Mouse (Mus musculus) thymus, adult 18-20 months (tissue): ENCODE results near the gene Zbtb6.

Source experiments
- DNase-seq, 2 experiments: peaks; one replicate each; pipeline ENCODE4 v3.0.0; 2022; ENCODE audit warnings: mixed read lengths in 2 of 2

The Zbtb6 gene

DNA sequence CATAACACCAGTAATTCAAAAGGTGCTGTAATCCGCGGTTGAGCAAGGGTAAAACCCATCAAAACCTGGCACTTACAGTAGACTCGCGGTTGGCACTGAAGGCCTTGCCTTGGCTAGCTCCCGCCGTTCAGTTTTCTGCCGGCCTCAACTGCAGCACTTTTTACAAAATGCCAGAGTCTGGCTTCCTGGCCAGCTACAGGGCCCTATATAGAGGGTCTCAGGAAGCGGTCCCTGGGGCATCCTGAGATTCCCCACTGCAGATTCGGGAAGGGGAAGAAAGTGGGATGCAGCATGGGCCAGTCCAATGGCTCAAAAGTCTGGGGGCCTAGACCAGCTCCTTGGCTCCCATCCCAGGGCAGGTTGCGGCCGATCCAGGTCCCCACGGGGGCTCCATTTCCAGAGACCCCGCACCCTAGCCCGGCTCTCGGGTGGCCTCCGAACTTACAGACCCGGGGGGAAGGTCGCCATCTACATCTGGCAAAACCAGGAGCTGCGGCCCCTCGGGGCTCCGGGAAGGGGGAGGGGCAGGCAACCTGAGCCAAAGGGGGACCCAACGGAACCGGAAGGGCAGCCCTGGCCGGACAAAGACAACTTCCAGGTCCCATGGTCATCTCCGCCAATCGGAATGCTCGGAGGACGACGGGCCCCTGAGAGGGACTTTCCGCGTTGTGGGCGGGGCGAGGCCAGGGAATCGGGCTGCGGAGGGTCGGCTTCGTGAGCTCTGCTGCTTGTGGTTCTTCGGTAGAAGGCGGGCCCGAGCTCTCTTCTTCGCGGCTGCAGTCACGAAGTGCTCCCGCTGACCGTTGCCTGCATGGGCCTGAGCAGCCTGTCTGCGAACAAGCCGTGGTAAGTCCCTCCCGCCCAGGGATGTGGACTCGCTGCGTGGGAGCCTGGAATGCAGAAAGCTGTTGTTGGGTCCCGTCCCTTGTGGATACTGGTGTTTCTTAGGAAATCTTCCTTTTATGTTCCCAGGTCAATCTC lies at the start of gene Zbtb6, which contains the start of the genes Zbtb26 and Rabgap1:
TSS of gene Zbtb6 (minus strand) at position 561 of the 981 bp plus-strand sequence.
TSS of gene Zbtb26 (minus strand) at position 525 of the 981 bp plus-strand sequence.
TSS of gene Rabgap1 (plus strand) at position 669 of the 981 bp plus-strand sequence.
- DNase-seq: peak; percentile 85 to 90

DNA sequence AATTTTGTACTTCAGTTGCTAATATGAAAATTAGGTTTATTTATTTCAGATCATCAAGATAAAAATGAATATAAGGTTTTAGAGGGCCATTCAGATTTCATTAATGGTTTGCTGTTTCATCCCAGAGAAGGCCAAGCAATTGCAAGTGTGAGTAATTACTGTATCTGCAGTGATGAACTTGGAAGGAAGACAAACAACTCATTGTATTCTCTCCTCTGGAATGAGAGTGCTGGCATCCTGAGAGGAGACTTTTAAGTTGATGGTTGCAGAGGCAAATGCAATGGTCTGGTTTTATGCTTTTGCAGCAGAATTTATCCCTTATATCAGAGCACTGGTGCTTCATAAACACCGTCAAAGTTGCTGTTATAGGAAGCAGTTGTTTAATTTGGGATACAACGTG lies 46.0 kb upstream of the Zbtb6 start:
- no peak for DNase-seq

DNA sequence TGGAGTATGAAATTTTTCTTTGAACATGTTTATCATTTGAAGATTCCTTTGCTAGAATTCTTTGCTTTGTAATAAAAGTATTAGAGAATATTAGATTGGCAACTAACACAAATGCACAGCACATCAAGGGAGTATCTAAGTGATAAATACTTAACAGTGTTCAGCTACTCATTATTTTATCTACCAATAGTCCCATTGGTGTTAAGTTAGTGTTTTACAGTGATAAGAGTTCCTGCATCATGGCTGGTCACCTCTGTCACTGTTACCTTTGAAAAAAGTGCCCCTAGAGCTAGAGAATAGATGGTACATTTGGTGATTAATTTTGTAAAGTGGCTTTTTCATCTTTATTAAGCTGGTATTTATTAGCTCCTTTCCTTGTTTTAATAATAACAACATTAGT lies 43.4 kb upstream of the Zbtb6 start:
- DNase-seq: no peak

DNA sequence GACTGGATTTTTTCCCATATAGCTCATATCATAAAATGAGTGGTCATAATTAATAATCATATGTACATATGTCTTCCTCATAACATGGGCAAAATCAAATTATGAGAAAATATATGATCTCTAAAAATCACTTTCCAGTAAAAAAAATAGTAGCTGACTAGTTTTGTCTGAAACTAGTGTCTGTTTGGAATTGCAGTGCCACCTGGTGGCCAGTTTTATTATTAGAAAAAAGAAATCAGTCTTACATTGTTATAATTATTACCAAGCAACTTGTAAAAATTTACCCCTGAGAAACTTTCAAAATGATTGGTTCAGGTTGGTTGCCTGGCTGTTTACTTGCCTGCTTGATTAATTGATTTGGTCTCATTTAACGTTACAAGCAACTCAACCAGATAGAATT lies 42.4 kb upstream of the Zbtb6 start:
- DNase-seq: no peak

DNA sequence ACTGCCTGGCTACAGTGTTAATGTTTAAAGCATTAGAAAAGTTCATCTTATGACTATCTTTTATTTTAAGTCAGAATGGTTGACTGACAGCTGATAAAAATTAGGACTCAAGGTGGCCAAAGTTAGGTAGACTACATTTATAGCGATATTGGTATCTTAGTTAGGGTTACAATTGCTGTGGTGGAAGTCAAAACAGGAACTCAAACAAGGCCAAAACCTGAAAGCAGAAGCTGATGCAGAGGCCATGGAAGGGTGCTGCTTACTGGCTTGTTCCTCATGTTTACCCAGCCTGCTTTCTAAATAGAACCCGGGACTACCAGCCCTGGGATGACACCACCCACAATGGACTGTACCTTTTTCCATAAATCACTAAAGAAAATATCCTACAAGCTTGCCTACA lies 41.2 kb upstream of the Zbtb6 start:
- DNase-seq: no peak

DNA sequence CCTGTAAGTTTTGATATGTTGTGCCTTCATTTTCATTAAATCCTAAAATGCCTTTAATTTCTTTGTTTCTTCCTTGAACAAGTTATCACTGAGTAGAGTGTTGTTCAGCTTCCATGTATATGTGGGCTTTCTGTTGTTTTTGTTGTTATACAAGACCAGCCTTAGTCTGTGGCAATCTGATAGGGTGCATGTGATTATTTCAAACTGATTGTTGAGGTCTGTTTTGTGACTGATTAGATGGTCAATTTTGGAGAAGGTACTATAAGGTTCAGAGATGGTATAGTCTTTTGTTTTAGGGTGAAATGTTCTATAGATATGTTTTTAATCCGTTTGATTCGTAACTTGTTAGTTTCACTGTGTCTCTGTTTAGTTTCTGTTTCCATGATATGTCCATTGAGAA lies 37.1 kb upstream of the Zbtb6 start:
- DNase-seq: no peak

DNA sequence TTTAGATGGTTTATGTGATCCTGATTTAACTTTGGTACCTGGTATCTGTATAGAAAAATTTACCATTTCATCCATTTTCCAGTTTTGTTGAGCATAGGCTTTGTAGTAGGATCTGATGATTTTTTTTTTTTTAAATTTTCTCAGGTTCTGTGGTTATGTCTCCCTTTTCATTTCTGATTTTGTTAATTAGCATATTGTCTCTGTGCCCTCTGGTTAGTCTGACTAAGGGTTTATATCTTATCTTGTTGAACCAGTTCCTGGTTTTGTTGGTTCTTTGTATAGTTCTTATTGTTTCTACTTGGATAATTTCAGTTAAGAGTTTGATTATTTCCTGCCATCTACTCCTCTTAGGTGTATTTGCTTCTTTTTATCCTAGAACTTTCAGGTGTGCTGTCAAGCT lies 36.6 kb upstream of the Zbtb6 start:
- DNase-seq: no peak

DNA sequence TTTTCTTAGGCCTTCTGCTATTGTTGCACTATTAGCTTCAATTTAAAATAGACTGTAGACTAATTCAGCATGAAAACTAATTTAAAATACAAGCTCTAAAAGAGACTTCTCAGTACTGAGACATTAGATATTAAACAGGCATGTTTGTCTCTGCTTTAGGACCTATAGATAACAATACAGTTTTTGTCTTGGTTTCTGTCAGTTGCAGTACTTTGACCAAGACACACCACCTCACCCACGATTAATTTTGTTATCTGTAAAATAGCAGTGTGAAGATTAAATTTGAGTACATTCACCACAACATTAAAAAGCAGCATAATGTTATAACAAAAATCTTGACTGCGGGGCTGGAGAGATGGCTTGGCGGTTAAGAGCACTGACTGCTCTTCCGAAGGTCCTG lies 23.3 kb upstream of the Zbtb6 start:
- DNase-seq: no peak

DNA sequence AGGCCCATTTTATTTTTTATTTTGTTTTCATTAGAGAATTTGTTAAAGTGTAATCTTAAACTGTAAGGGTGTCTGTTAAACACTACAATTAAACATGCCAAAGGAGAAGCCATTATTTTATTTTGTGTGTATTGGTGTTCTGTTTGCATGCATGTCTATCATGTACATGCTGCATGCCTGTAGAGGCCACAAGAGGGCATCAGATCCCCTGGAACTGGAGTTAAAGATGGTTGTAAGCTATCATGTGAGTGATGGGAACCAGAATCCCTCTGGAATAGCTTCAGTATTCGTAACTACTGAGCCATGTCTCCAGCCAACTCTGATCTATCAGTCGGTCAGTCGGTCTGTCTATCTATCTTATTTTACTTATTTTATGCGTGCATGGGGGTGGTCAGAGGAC lies 17.7 kb upstream of the Zbtb6 start:
- no peak for DNase-seq

DNA sequence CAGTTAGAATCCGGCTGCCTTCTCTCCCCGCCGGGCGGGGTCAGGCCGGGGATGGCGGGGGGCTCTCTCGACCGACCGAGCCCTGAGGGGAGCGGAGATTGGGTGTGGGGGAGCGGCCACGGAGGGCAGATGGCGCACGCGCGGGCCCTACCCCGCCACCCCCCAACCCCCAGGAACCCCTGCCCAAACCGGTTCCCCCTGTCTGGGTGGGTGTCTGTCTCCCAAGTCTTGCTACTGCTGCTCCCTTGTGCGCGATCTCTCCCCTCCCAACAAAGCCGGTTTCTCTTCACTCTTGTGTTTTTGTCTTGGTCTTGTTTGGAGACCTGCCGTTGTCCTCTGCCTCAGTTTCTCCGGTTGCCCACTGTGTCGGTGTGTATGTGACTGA lies 9.4 kb upstream of the Zbtb6 start:
- DNase-seq: no peak

DNA sequence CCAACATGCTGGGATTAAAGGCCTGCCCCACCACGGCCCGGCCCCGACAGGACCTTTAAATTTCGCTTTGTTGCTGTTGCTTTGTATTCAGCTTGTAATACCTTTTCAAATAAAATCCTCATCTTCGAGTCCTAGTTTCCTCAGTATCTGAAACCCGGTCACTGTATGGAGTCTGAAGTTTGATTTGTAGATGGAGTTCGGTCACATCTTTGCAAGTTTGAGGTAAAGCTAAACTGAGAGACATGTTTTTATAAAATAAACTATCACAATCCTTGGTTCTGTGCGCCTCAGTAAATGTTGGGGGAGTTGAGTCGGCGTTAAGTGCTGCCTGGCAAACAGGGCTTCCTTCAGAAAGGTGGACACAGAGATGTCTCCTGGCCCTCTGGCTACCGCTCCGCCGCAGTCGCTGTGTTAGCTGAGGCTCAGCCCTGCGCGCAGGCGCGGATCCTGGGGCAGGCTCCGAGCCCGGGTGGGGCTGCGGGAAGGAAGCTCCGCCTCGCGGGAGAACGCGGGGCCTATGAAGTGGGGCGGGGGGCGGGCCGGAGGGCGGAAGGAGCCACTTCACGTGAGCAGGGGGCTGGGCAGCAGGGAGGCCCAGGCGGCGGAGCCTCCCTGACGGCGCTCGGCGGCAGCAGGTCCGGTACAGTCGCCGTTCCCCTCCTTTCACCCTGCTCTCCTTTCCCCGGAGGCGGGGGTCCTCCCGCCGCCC lies 8.8 kb upstream of the Zbtb6 start:
- DNase-seq: peak; percentile 88 to 91

DNA sequence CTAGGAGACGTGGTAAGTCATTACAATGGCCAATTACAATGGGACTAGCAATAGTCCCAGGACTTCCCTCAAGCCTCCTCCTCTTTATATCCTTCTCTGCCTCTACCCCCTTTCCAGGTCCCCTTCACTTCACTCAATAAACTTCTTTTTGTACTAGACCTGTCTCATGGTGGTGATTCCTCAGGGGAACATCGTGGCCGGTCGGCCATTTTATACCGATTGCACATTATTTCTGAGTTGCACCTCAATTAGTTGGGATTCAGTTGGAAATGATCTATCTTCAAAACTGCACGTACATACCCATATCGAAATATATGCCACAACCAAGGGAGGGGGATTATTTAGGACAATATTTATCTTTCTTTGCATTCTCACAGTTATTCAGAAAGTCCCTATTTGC lies 11.4 kb downstream of the Zbtb6 start:
- DNase-seq: no peak

DNA sequence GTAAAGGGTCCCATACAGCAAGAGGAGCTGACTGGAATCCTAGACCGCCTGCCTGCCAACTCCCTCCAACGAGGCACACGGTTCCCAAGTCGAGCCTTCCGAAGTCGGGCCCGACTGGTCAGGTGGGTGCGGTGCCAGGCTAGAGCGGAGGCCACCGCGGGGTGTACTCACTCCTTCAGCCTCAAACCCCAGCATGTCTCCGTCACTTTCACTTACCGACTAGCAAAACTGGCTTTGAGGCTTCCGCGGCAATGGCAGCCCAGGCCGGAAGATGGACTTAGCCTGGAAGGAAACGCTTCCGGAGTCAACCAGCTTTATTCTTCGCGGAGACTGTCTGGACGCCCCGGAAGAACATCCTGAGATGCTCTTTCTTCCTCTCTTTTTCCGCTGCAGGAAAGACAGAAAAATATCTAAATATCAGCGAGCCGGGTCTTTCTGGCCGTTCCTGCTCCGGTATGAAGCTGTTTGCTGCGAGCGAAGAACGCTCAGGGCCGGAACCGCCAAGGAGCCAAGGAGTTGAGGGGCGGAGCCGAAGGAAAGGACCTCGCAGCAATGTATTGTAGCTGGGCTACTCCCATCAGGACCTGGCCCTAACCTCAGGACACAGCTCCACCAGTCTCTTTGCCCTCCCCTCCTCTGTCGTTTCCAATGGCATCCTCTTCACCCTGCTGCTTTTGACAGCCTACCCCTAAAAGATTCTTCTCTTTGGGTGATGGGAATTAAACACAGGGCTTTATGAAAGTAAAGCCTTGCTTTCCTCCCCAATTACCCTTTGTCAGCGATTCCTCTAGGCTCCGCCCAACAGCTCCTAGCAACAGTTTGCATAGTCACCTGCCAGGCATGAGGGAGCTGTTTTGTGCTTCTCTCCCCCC lies 12.1 kb downstream of the Zbtb6 start:
- DNase-seq: peak; percentile 62 to 79

DNA sequence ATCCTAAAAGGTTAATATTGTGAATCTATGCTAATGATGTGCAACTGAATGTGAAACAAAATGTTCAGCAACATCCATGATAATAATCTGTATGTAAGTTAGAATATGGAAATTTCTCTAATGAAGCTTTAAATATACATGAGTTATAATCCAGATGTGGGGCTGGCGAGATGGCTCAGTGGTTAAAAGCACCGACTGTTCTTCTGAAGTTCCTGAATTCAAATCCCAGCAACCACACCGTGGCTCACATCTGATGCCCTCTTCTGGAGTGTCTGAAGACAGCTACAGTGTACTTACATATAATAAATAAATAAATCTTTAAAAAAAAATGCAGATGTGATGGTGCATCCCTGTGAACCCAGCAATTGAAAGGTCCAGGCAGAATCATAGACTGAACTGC lies 19.3 kb downstream of the Zbtb6 start:
- DNase-seq: no peak

DNA sequence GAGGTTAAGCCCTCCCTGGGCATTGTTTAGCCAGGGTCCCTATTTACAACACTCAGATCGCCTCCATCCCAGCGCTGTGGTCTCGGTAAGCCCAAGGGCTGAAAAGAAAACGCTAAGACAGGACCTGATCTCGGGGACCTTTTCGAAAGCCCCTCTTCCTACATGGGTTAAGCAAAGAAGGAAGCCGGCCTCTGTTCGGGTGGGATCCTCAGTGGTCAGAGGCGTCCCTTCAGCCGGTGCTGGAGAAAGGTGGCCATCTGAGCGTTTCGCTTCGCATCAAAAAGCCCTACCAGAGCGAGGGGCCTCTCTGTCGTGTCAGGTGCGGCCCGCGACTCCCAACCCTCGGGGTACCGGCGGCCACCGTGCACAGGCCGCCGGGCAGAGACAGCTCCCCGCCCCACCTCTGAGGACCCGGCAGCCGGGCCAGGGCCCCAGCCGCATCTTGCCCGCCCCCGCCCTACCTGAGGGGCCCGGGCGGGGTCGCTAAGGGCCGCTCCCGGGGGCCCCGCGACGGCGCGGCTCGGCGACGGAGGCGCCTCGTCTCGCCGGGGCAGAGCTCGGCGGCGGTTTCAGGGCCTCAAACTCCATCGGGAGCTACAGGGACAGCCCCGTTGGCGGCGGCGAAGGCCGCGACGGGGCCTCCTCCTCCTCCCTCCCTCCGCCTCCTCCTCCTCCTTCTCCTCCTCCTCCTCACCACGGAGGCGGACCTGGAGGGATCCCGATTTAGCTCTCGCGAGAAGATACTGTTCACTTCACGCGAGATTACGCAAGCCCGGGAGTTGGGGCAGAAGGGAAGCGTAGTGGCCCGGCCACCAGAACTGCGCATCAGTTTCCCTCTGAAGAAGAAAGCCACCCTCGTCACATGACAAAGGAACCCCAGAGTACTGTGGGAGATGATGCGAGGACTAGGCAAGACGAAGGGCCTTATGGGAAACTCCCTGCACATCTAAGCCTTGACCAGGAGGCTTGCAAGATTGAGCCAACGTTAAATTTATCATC lies 20.4 kb downstream of the Zbtb6 start, which contains the start of gene Rc3h2:
TSS of gene Rc3h2 (minus strand) at position 598 of the 999 bp plus-strand sequence.
- peak; percentile 88 to 94 for DNase-seq

DNA sequence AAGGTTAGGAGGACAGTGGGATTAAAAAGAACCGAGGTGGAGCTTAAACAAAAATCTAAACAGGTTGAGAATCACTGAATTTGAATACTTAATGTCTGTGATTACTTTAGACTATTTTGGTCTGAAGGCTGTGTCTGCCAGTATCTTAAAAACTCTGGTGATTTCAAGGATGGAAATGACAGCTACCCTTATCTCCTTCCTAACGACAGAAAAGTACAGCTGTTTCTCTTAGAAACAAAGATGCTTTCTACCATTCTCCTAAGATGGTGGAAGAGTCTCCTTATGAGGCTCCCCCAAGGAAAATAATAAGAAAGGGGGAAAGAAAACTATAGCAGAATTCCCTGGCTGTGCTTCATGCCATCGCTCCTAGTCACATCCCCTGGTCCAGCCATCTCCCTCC lies 21.1 kb downstream of the Zbtb6 start:
- no peak for DNase-seq

DNA sequence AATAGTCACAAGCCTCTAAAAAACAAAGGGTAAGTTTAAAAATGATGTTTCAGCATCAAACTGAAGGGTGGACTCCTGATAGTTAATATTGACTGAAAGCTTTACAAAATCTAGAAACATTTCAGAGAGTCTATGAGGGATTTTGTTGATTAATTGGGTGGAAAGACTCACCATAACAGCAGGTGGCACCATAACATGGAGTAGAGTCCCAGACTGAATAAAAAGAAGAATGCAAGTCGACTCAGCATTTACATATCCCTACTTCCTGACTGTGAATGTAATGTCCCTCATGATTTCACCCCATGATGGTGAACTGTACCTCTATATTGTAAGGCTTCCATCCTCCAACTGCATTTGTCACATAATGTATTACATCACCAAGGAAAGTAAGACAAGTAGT lies 47.4 kb downstream of the Zbtb6 start:
- DNase-seq: no peak

DNA sequence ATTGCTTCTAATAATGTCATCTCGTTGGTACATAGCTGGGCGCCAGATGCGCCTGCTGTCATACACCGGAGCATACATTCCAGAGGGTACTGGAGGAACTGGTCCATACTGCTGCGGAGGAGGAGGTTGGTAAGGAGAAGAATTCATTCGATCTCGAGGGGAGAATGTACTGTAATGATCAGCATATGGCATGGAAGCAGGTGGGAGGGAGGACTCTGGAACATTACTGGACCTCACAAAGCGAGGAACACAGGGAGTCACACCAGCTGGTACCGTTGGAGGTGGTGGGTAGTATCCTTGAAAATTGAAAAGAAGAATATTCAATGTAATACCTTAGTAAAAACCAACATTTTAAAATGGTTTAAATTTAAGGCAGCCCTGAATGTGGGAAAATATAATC lies 60.0 kb downstream of the Zbtb6 start:
- DNase-seq: no peak

DNA sequence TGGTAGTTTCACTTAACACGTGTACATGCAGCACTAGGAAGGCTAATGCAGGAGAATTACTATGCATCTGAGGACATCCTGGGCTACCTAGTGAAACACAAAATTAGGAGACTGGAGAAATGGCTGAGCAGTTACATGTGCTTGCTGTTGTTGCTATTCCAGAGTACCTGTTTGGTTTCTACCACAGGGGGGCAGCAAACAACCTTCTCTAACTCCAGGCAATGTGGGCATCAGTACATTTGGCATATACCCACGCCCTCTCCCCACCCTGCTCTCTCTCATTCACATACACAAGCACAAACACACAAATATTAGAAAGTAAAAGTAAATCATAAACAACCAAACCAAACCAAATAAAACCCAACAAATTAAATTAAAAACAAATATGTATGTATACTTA lies 62.8 kb downstream of the Zbtb6 start:
- DNase-seq: peak; percentile 17 to 20

DNA sequence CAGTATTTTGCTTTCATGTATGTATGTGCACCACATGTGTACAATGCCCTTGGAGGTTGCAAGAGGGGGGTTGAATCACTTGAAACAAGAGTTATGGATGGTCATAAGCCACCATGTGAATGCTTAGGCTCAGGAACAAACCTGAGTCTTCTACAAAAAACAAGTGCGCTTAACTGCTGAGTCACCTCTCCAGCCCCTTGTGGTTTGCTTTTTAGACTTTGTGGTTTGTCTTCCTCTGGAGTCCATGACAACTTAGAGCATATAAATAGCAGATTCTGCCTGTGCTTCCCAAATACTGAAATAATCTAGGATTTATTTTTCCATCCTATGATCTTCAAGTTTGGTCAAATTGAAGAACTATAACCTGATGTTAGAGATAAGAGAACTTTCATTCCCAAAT lies 67.0 kb downstream of the Zbtb6 start:
- no peak for DNase-seq
